Mouse (Mus musculus): ENCODE results near the gene Gm10190.
"Not testable (repeated sequence)": the region's sequence is repeated elsewhere in the genome, so short reads cannot be mapped to it uniquely, and the experiment has no call there.

The Gm10190 gene

DNA sequence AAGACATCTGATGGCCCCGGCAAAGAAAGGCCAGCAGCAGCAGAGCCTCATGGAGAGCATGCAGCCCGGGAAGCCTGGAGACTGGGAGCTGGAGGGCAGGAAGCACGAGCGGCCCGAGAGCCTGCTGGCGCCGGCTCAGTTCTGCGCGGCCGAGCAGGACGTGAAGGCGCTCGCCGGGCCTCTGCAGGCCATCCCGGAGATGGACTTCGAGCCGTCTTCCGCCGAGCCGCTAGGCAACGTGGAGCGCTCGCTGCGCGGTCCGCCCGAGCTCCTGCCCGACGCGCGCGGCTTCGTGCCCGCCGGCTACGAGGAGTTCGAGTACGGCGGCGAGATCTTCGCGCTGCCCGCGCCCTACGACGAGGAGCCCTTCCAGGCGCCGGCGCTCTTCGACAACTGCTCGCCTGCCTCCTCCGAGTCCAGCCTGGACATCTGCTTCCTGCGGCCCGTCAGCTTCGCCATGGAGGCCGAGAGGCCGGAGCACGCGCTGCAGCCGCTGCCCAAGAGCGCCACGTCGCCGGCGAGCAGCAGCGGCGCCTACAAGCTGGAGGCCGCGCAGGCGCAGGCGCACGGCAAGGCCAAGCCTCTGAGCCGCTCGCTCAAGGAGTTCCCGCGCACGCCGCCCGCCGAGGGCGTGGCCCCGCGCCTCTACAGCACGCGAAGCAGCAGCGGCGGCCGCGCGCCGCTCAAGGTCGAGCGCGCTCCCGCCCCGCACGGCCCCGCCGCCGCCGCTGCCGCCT is at the start of gene Gm10190:
Gm10190 (minus strand) TSS at position 553 of the 737 bp plus-strand sequence.
- DNase-seq (ENCODE audit: low read depth, low spot score), result no peak

DNA sequence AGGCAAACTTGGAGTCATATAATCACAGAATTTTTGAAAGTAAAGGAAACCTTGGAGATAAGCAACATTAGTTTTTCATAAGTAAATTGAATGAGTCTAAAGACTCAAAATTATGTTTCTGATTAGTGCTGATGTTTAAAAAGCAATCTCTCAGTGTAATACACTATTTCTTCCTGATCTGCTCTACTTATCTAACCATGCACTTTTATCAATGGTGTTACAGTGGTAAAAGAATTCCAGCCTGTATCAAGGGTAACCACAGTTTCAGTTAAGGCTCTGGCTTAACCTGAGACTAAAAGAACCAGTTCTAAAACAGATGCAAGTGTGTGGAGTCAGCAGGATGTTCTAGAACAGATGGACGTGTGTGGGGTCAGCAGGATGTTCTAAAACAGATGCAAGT is 47.7 kb upstream of the Gm10190 start:
- DNase-seq (ENCODE audit: low read depth, low spot score), result no peak

DNA sequence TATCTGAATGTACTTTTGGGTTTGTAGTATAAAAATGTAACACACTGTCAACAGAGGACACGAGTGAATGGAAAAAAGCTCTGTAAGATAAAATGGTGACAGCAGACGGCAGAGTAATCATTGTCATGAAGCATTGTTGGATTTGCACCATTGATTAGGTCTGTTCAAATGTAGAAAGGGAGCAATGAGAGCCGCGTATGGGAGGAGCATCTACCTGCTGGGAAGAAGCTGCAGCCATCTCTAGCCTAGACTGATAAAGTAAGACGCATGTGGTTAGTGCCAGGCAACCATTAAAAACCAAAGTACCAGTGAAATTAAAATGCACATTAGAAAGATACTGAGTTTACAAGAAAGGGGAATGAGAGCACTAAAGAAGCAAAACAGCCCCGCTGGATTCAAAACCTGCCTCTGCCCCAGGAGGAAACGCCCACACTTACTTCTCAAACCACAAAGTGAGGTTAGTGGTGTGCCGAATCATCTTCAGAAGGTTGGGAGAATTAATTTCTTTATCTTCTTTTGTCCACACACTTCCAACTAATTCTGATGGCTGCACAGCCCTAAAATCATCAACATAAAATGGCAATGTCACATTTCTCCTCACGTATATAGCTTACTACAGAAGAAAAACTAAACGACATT is 45.4 kb upstream of the Gm10190 start:
- no peak for DNase-seq (ENCODE audit: low read depth, low spot score)

DNA sequence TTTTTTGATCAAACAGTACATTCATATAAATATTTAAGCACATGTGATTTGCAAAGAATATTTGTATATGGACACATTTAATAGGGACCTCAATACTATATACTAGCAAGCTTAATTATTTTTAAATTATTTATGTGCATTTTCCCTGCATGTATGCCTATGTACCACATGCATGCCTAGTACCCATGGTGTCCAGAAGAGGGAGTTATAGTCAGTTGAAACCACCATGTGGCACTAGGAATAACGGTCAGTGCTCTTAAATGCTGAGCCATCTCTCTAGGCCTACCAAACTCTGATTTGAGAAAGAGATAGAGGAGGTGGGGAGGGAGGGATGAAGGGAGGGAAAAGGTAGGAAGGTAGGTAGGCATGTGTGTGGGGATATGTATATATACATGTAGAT is 37.8 kb upstream of the Gm10190 start:
- peak; percentile 47 for DNase-seq (ENCODE audit: low read depth, low spot score)

DNA sequence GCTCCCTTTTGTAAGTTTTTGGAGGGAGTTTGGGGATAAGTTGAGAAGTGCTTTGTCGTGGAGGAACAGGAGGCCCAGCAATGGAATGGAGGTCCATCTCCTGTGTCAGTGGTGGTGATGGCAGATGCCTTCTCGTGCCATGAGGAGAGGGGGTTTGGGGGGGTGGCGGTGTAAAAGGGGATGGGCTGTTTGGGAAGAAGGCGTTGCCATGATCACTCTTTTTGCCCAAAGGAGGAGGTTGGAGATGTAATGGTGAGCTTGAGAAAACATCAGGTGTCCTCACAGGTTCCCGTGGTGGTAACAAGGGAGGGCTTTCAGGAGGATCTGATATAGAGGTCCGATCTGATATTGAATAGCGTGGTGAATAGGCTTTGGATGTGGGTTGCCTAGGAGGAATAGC is 24.9 kb upstream of the Gm10190 start:
- DNase-seq (ENCODE audit: low read depth, low spot score), result no peak

DNA sequence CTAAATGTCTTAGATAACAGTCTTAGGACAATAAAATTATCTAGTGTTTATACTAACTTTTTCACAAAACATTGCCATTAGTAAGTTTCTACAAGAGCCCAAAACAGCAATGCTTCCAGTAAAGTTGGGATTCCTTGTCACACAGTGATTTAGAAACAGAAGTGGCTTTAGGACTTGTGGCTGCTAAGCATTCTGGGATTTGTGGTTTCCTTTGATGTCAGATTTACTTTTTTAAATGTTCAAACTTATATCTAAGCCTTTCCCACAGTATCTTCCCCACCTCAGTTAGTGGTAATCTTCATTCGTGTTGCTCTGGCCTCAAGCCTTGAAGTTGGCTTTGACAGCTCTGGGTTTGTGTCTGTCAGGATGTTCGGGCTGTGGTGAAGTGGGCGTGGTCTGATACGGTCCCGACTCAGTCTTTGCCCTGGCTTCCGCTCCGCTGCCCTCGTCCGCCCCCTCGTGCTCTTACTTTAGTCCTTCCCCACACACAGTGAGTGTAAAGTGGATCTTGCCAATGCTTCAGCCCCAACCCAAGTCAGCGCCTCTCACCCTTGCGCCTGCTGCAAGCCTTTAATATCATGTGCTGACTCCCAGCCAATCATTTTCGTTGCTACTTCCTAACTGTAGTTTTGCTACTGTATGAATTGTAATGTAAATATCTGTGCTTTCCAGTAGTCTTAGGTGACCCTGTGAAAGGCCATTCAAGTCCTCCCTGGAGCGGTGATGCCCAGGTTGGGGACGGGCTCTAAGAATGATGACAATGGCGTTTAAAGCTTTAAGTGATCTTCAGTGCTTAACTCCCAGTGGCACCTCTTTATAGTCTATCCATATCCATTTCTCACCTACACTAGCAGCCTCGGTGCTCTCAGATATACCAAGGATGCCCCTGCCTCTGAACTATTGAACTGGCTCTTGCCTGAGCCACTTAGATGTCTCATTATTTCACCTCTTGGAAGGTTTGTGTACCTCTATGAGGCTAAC is 18.4 kb upstream of the Gm10190 start:
- peak; percentile 20 for DNase-seq (ENCODE audit: low read depth, low spot score)

DNA sequence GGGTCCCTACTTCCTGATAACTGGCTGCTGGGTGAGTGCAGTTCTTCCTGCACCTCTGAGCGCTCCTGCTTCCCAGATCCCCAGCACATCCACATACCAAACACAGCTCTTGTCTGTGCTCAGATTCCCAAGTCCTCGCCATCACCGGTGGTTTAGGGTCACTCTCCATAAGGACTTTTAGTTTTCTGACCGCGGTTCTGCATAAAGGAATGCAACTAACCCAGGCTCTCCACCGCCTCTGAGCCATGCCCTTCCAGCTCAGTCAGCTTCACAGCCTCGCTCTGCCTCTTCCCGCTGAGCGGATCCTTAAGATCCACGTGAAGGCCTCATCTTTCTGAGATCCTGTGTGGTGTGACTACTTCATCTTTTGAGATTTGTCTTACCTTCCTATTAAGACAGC is 16.7 kb upstream of the Gm10190 start:
- DNase-seq (ENCODE audit: low read depth, low spot score), result no peak

DNA sequence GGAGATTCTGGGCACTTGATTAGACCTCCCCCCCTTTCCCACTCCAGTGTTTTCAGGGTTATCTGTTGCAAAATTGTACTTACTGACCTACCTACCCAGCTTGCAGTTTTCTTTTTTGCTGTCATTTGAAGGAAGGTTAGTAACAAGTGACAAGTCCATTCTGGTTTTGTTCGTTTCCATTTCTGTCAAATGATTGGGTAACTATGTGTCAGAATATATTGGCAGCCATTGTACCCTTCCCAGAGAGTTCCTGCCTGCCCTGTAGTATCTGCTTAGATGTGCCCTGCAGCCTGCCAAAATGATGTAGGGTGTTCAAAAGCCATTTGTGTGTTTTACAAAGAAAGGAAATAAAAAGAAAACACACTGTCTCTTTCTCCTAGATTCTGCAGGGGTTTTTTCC is 12.3 kb upstream of the Gm10190 start:
- no peak for DNase-seq (ENCODE audit: low read depth, low spot score)

DNA sequence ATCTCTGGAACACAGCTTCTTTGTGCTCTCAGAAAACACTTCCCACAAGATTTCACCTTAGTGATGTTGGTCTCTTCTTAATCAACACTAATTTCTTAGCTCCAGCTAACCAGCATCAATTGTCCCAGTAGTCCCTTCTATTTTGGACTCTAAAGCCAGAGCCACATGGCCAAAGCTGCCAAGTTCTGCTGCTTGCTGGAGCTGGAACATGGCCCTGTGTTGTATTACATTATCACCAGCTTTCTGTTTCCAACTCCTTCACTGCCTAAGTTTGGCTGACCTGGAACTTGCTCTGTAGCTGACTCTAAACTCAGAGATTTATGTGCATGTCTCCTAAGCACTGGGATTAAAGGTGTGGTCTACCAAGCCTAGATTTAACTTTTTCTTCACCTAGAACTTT is 5.0 kb upstream of the Gm10190 start:
- not testable (repeated sequence) for DNase-seq (ENCODE audit: low read depth, low spot score)

- no peak for DNase-seq (ENCODE audit: low read depth, low spot score)
Observed at GRCm38 (mm10) chr17:80373726-80374096, 370 bp upstream of the Gm10190 start.

DNA sequence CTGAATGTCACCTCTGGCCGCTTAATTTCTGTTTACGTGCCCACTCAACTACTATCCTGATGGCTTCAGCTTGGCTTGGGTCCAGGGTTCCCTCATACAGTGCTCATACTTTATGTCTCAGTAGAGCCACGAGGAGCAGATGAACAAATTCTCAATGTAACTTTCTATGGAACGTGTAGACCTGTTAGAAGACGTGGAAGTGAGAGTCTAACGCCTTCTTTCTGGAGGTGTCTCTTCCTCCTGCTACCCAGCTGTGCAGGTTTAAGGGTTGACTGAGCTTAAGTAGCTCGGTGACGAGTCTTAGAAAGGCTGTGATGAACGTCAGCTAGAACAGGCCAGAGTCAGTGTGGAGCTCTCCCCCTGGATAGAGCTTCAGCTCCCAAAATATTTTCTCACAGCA is 4.7 kb downstream of the Gm10190 start:
- no peak for DNase-seq (ENCODE audit: low read depth, low spot score)

DNA sequence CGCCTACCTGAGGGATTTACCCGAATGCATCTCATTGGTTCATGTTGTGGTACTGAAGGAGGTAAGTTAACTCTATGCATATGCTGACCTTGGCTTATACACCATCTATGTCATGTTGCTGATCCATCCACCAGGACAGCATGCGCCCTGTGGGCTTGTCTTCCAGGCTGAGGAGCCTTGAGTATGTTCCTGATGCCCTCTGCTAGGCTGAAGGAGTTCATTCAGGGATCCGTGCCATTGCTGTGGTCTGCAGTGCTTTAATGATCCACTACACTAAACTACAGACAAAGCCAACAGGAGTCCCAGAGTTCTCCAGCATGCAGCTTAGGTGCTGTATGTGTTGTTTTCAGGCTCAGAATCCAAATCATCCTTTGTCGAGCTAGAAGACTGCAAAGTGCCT is 6.1 kb downstream of the Gm10190 start:
- peak; percentile 87 for DNase-seq (ENCODE audit: low read depth, low spot score)

DNA sequence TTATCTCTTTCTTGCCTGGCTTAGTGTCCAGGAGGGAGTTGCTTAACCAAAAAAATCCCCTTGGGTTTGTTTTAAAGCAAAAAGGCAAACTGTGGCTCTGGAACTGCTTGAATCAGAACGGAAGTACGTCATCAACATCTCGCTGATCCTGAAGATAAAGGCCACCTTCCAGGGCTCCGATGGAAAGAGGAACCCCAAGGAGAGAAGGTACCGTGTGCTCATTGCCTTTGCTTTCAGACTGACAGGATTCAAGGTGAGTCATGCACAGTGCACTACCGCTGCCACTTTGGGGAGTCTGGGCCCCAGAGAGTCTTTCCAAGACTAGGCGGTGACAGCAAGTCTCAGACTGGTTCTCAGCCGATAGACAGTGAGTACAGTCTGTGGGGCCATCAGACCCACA is 13.1 kb downstream of the Gm10190 start:
- no peak for DNase-seq (ENCODE audit: low read depth, low spot score)

- peak; percentile 47 for DNase-seq (ENCODE audit: low read depth, low spot score)
Observed at GRCm38 (mm10) chr17:80347234-80347633, 26.1 kb downstream of the Gm10190 start.

DNA sequence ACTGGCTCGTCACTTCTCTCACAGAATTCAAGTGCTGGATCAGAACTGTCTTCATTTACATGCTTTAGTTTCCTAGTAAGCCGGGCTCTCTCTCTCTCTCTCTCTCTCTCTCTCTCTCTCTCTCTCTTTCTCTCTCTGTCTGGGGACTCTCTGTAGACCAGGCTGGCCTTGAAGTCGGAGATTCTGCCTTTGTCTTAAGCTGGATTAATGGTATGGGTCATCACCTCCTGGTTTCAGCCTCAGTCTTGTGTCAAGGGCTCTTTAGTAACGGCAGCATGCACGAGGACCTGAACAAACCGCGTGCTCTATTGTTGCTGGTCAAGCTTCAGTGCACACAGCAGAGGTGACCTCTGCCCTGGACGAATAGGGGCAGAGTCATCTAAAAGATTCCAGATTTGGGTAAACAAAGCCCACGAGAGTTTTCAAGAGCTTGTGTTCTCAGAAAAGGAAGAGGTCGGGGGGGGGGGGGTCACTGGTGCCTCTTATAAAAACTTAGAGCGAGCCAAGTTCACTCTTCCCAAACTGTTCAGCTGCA is 26.7 kb downstream of the Gm10190 start:
- no peak for DNase-seq (ENCODE audit: low read depth, low spot score)

- peak; percentile 14 for DNase-seq (ENCODE audit: low read depth, low spot score)
Observed at GRCm38 (mm10) chr17:80345277-80345676, 28.1 kb downstream of the Gm10190 start.

GRCm38 (mm10) chr17:80332386-80332785 is 41.0 kb downstream of the Gm10190 start:
- peak; percentile 54 for DNase-seq (ENCODE audit: low read depth, low spot score)

- no peak for DNase-seq (ENCODE audit: low read depth, low spot score)
Observed at GRCm38 (mm10) chr17:80326431-80326830, 46.9 kb downstream of the Gm10190 start.

- no peak for DNase-seq (ENCODE audit: low read depth, low spot score)
Observed at GRCm38 (mm10) chr17:80325456-80325855, 47.9 kb downstream of the Gm10190 start.

GRCm38 (mm10) chr17:80324521-80324920 is 48.8 kb downstream of the Gm10190 start:
- DNase-seq (ENCODE audit: low read depth, low spot score), result no peak

- DNase-seq (ENCODE audit: low read depth, low spot score), result no peak
Observed at GRCm38 (mm10) chr17:80323658-80324057, 49.7 kb downstream of the Gm10190 start.
